Mouse (Mus musculus) layer of hippocampus, postnatal 25 days (tissue): ENCODE data around the gene Ptprcap. TPM values are rescaled to one million over a fixed set of nuclear protein-coding genes. Genes with fewer than 3 reads are reported as not detected.
"Not testable (repeated sequence)": the region's sequence is repeated elsewhere in the genome, so short reads cannot be mapped to it uniquely, and the experiment has no call there.

Source experiments
- DNase-seq, 2 experiments: peaks; one replicate each; pipeline ENCODE4 v3.0.0; 2022; ENCODE audit warnings: mixed read lengths in 2 of 2, low spot score in 1 of 2; ENCODE audit errors: extremely low spot score in 1 of 2
- total RNA-seq, 2 experiments: library from RNA; stranded (reverse); gene quantifications; 2 replicates each; pipeline ENCODE4 v1.2.3; 2021

The Ptprcap gene
- total RNA-seq, 2 experiments from 2014 or later, result 1.1 to 2.9 TPM

GRCm38 (mm10) chr19:4125268-4125667, 28.1 kb upstream of the Ptprcap start:
- DNase-seq, result peak in 1 of 2 experiments; percentile 23

- peak; percentile 92 for DNase-seq
Observed at GRCm38 (mm10) chr19:4125741-4126696, 27.4 kb upstream of the Ptprcap start, which contains the start of gene Aip. Aip (minus strand) TSS chr19:4125858.

GRCm38 (mm10) chr19:4126759-4127495, 26.5 kb upstream of the Ptprcap start:
- no peak for DNase-seq

- no peak for DNase-seq
Observed at GRCm38 (mm10) chr19:4129462-4129861, 23.9 kb upstream of the Ptprcap start.

- DNase-seq, result no peak
Observed at GRCm38 (mm10) chr19:4130106-4130505, 23.3 kb upstream of the Ptprcap start.

- no peak for DNase-seq
Observed at GRCm38 (mm10) chr19:4131075-4131474, 22.3 kb upstream of the Ptprcap start.

- no peak for DNase-seq
Observed at GRCm38 (mm10) chr19:4131768-4132167, 21.6 kb upstream of the Ptprcap start.

GRCm38 (mm10) chr19:4134354-4134753, 19.1 kb upstream of the Ptprcap start:
- DNase-seq, result no peak

GRCm38 (mm10) chr19:4135229-4135962, 18.0 kb upstream of the Ptprcap start:
- not testable (repeated sequence) for DNase-seq

- not testable (repeated sequence) for DNase-seq
Observed at GRCm38 (mm10) chr19:4135963-4136345, 17.4 kb upstream of the Ptprcap start.

- no peak for DNase-seq
Observed at GRCm38 (mm10) chr19:4136463-4136862, 16.9 kb upstream of the Ptprcap start.

GRCm38 (mm10) chr19:4137913-4138312, 15.5 kb upstream of the Ptprcap start:
- DNase-seq, result no peak

GRCm38 (mm10) chr19:4139446-4139845, 14.0 kb upstream of the Ptprcap start, which contains the start of gene Gpr152:
Gpr152 (plus strand) TSS chr19:4139787.
- no peak for DNase-seq

- DNase-seq, result no peak
Observed at GRCm38 (mm10) chr19:4140147-4140546, 13.3 kb upstream of the Ptprcap start.

- no peak for DNase-seq
Observed at GRCm38 (mm10) chr19:4142416-4143173, 10.8 kb upstream of the Ptprcap start.

- no peak for DNase-seq
Observed at GRCm38 (mm10) chr19:4143759-4144268, 9.6 kb upstream of the Ptprcap start, which contains the start of gene Cabp4. Cabp4 (minus strand) TSS chr19:4144033.

- DNase-seq, result no peak
Observed at GRCm38 (mm10) chr19:4144550-4145498, 8.6 kb upstream of the Ptprcap start.

- DNase-seq, result no peak
Observed at GRCm38 (mm10) chr19:4145936-4146335, 7.5 kb upstream of the Ptprcap start.
